Mouse (Mus musculus) forebrain, embryonic 11.5 days (tissue): ENCODE data around the gene Rpl35a. TPM values are rescaled to one million over a fixed set of nuclear protein-coding genes. Genes with fewer than 3 reads are reported as not detected.
"Not testable (repeated sequence)": the region's sequence is repeated elsewhere in the genome, so short reads cannot be mapped to it uniquely, and the experiment has no call there.

Experiments
- ATAC-seq: fragments of 200-750 bp; cut with Nextera tagmentation; replicated peaks from 2 replicates; pipeline ENCODE4 v1.8.0; 2017; ENCODE audit warnings: moderate TSS enrichment; ENCODE audit not compliant: low FRiP score
- DNase-seq: peaks from one replicate; pipeline ENCODE4 v3.0.0-alpha.2; 2017; ENCODE audit warnings: low spot score
- H3K27ac ChIP-seq: fragments of 300-500 bp; sonication (generic); 2 replicates; pipeline ENCODE4 v1.5.1; 2014; ENCODE audit warnings: low read depth, low read length
- H3K27me3 ChIP-seq: fragments of 300-500 bp; sonication (generic); 2 replicates; pipeline ENCODE4 v1.6.1; 2014; ENCODE audit warnings: mild to moderate bottlenecking, low read length, mixed read lengths; ENCODE audit not compliant: control insufficient read depth, insufficient read depth
- H3K36me3 ChIP-seq: fragments of 300-500 bp; sonication (generic); 2 replicates; pipeline ENCODE4 v1.6.1; 2014; ENCODE audit warnings: mild to moderate bottlenecking, low read length, moderate library complexity, mixed read lengths; ENCODE audit not compliant: control insufficient read depth, insufficient read depth
- H3K4me1 ChIP-seq: fragments of 300-500 bp; sonication (generic); replicated peaks from 2 replicates; pipeline ENCODE4 v1.6.1; 2014; ENCODE audit warnings: low read length, mixed read lengths; ENCODE audit not compliant: control insufficient read depth, insufficient read depth
- H3K4me2 ChIP-seq: fragments of 300-500 bp; sonication (generic); 2 replicates; pipeline ENCODE4 v1.6.1; 2014; ENCODE audit warnings: low read depth, mild to moderate bottlenecking, low read length, moderate library complexity, mixed read lengths; ENCODE audit not compliant: severe bottlenecking
- H3K4me3 ChIP-seq: fragments of 300-500 bp; sonication (generic); 2 replicates; pipeline ENCODE4 v1.5.1; 2014; ENCODE audit warnings: low read depth, low read length
- H3K9ac ChIP-seq: fragments of 300-500 bp; sonication (generic); 2 replicates; pipeline ENCODE4 v1.6.1; 2014; ENCODE audit warnings: low read length
- H3K9me3 ChIP-seq: fragments of 300-500 bp; sonication (generic); 2 replicates; pipeline ENCODE4 v1.6.1; 2016; ENCODE audit warnings: low read length, mixed read lengths; ENCODE audit not compliant: control insufficient read depth
- WGBS: fragments of 180-500 bp; shearing (Covaris S2); extraction: QIAGEN DNeasy Blood & Tissue Kit; methylation state at CpG from one replicate; pipeline ENCODE4 v1.1.7; 2014; 5-methylcytosine and 5-hydroxymethylcytosine counted together
- polyA plus RNA-seq: library from polyadenylated mRNA; unstranded; fragments of >200 nt; fragmentation: Nextera tagmentation; extraction: Ambion mirVana; gene quantifications from 2 replicates; pipeline ENCODE4 v1.2.1, GENCODE M21; 2014

Gene Rpl35a
- polyA plus RNA-seq, 1 experiment from 2014 or later = 852 TPM

GRCm38 (mm10) chr16:33058656-33059055, 2.4 kb downstream of the Rpl35a start:
- H3K4me2 ChIP-seq, H3K4me3 ChIP-seq, H3K27me3 ChIP-seq, H3K4me1 ChIP-seq, H3K9ac ChIP-seq, ATAC-seq, H3K36me3 ChIP-seq, H3K9me3 ChIP-seq, H3K27ac ChIP-seq, DNase-seq: not testable (repeated sequence)
- 89% methylated on average over 9 of the region's 9 CpGs for WGBS

- Histone ChIP-seq H3K9ac (no peak overlapping the region), H3K4me1 (peaks cover 12% of the 10 kb centered on the region), H3K4me2 (no peak overlapping the region), H3K36me3 (peaks cover 8% of the 10 kb centered on the region; the same call in 1 of the 2 replicates), H3K4me3 (no peak overlapping the region), H3K27me3 (no peaks in the 10 kb centered on the region), H3K9me3 (no peaks in the 10 kb centered on the region), H3K27ac (no peak overlapping the region)
- DNase-seq (no peak), ATAC-seq (no peak)
- WGBS = 79% methylated on average over 1 of the region's 1 CpGs
Observed at GRCm38 (mm10) chr16:33059471-33059870, 3.2 kb downstream of the Rpl35a start.

GRCm38 (mm10) chr16:33060926-33061325, 4.7 kb downstream of the Rpl35a start:
- Histone ChIP-seq H3K27me3 (no peaks in the 10 kb centered on the region), H3K4me1 (peaks cover 12% of the 10 kb centered on the region), H3K4me2 (no peak overlapping the region), H3K4me3 (no peak overlapping the region), H3K9me3 (no peaks in the 10 kb centered on the region), H3K36me3 (peaks cover 8% of the 10 kb centered on the region; the same call in 1 of the 2 replicates), H3K27ac (no peak overlapping the region), H3K9ac (no peak overlapping the region)
- 76% methylated on average over 2 of the region's 2 CpGs for WGBS
- ATAC-seq (no peak), DNase-seq (no peak)

- Histone ChIP-seq H3K9ac (no peak overlapping the region; the same call in 1 of the 2 replicates), H3K4me1 (peaks cover 12% of the 10 kb centered on the region), H3K27me3 (no peaks in the 10 kb centered on the region), H3K27ac (peak overlapping the region; percentile 78), H3K4me2 (no peak overlapping the region; the same call in 1 of the 2 replicates), H3K9me3 (no peaks in the 10 kb centered on the region), H3K4me3 (no peak overlapping the region), H3K36me3 (peaks cover 8% of the 10 kb centered on the region; the same call in 1 of the 2 replicates)
- DNase-seq (no peak), ATAC-seq (no peak)
- WGBS = 47% methylated on average over 11 of the region's 11 CpGs
Observed at GRCm38 (mm10) chr16:33061400-33061799, 5.1 kb downstream of the Rpl35a start.

GRCm38 (mm10) chr16:33062024-33062681, 5.9 kb downstream of the Rpl35a start, which contains the start of gene Lmln:
TSS of gene Lmln (plus strand) at chr16:33062521.
- H3K36me3 ChIP-seq = peaks cover 8% of the 10 kb centered on the region; the same call in 1 of the 2 replicates
- H3K27ac ChIP-seq = peak within 1 kb of the TSS; percentile 78
- peak within 1 kb of the TSS; percentile 73 for H3K4me3 ChIP-seq
- H3K9me3 ChIP-seq = no peaks in the 10 kb centered on the region
- H3K4me2 ChIP-seq = peak within 1 kb of the TSS; percentile 78
- peaks cover 12% of the 10 kb centered on the region for H3K4me1 ChIP-seq
- under 1% methylated on average over 64 of the region's 64 CpGs for WGBS
- DNase-seq (peak; percentile 97), ATAC-seq (peak; percentile 98)
- no peaks in the 10 kb centered on the region for H3K27me3 ChIP-seq
- H3K9ac ChIP-seq = peak within 1 kb of the TSS; percentile 87

- H3K4me2 ChIP-seq = peak overlapping the region; percentile 78
- WGBS = 0% methylated on average over 35 of the region's 35 CpGs
- H3K4me1 ChIP-seq = peaks cover 12% of the 10 kb centered on the region
- H3K27me3 ChIP-seq = no peaks in the 10 kb centered on the region
- peak overlapping the region; percentile 87 for H3K9ac ChIP-seq
- DNase-seq = no peak
- peak overlapping the region; percentile 73 for H3K4me3 ChIP-seq
- ATAC-seq = peak; percentile 78; the same call in 1 of the 2 replicates
- peak overlapping the region; percentile 78 for H3K27ac ChIP-seq
- peaks cover 8% of the 10 kb centered on the region; the same call in 1 of the 2 replicates for H3K36me3 ChIP-seq
- H3K9me3 ChIP-seq = no peaks in the 10 kb centered on the region
Observed at GRCm38 (mm10) chr16:33062682-33063131, 6.5 kb downstream of the Rpl35a start.

GRCm38 (mm10) chr16:33063267-33063666, 7.0 kb downstream of the Rpl35a start:
- Histone ChIP-seq H3K4me1 (peaks cover 8% of the 10 kb centered on the region), H3K9me3 (no peaks in the 10 kb centered on the region), H3K9ac (peak overlapping the region; percentile 87), H3K27me3 (no peaks in the 10 kb centered on the region), H3K4me2 (peak overlapping the region; percentile 78), H3K4me3 (peak overlapping the region; percentile 73), H3K36me3 (peaks cover 7% of the 10 kb centered on the region; the same call in 1 of the 2 replicates), H3K27ac (no peak overlapping the region)
- DNase-seq (no peak), ATAC-seq (no peak)
- 21% methylated on average over 7 of the region's 7 CpGs for WGBS

GRCm38 (mm10) chr16:33064636-33065035, 8.4 kb downstream of the Rpl35a start:
- Histone ChIP-seq H3K4me1 (peaks cover 7% of the 10 kb centered on the region), H3K36me3 (peaks cover 3% of the 10 kb centered on the region; the same call in 1 of the 2 replicates), H3K4me3 (no peak overlapping the region), H3K9me3 (no peaks in the 10 kb centered on the region), H3K4me2 (no peak overlapping the region), H3K27ac (no peak overlapping the region), H3K9ac (no peak overlapping the region), H3K27me3 (no peaks in the 10 kb centered on the region)
- WGBS = 73% methylated on average over 9 of the region's 9 CpGs
- ATAC-seq (no peak), DNase-seq (no peak)

- no peak overlapping the region for H3K4me3 ChIP-seq
- no peak for DNase-seq
- ATAC-seq = no peak
- H3K36me3 ChIP-seq = peaks cover 2% of the 10 kb centered on the region
- no peaks in the 10 kb centered on the region for H3K4me1 ChIP-seq
- no peak overlapping the region for H3K4me2 ChIP-seq
- no peak overlapping the region for H3K27ac ChIP-seq
- H3K9me3 ChIP-seq = no peaks in the 10 kb centered on the region
- no peaks in the 10 kb centered on the region for H3K27me3 ChIP-seq
- no peak overlapping the region for H3K9ac ChIP-seq
Observed at GRCm38 (mm10) chr16:33070928-33071327, 14.7 kb downstream of the Rpl35a start.
